Mouse (Mus musculus) midbrain, postnatal 0 days (tissue): Measurements from ENCODE around the gene Epha3. TPM values are rescaled to one million over a fixed set of nuclear protein-coding genes. Genes with fewer than 3 reads are reported as not detected.

Experiments used
- ATAC-seq: fragments of 200-750 bp; cut with Nextera tagmentation; 2 replicates; pipeline ENCODE4 v1.8.0; 2017; ENCODE audit warnings: moderate number of reproducible peaks, mild to moderate bottlenecking, moderate TSS enrichment, moderate library complexity; ENCODE audit not compliant: low FRiP score
- DNase-seq: peaks from one replicate; pipeline ENCODE4 v3.0.0-alpha.2; 2015; ENCODE audit warnings: low spot score
- H3K27ac ChIP-seq: fragments of 300-500 bp; sonication (generic); 2 replicates; pipeline ENCODE4 v1.5.1; 2014; ENCODE audit warnings: low read depth, mild to moderate bottlenecking, low read length, mixed read lengths
- H3K27me3 ChIP-seq: fragments of 300-500 bp; sonication (generic); 2 replicates; pipeline ENCODE4 v1.6.1; 2014; ENCODE audit warnings: low read length, control low read depth, mixed read lengths; ENCODE audit not compliant: insufficient read depth
- H3K36me3 ChIP-seq: fragments of 300-500 bp; sonication (generic); 2 replicates; pipeline ENCODE4 v1.6.1; 2014; ENCODE audit warnings: low read length, control low read depth, mixed read lengths; ENCODE audit not compliant: insufficient read depth
- H3K4me1 ChIP-seq: fragments of 300-500 bp; sonication (generic); 2 replicates; pipeline ENCODE4 v1.6.1; 2014; ENCODE audit warnings: mild to moderate bottlenecking, control low read depth, antibody characterized with exemption, low read length, mixed read lengths; ENCODE audit not compliant: insufficient read depth
- H3K4me2 ChIP-seq: fragments of 300-500 bp; sonication (generic); 2 replicates; pipeline ENCODE4 v1.6.1; 2014; ENCODE audit warnings: low read depth, mild to moderate bottlenecking, low read length, mixed read lengths; ENCODE audit not compliant: poor library complexity, severe bottlenecking
- H3K4me3 ChIP-seq: fragments of 300-500 bp; sonication (generic); 2 replicates; pipeline ENCODE4 v1.5.1; 2014; ENCODE audit warnings: low read depth, mild to moderate bottlenecking, low read length, moderate library complexity
- H3K9ac ChIP-seq: fragments of 300-500 bp; sonication (generic); replicated peaks from 2 replicates; pipeline ENCODE4 v1.6.1; 2014; ENCODE audit warnings: mild to moderate bottlenecking, low read length, moderate library complexity, mixed read lengths; ENCODE audit not compliant: poor library complexity, severe bottlenecking
- H3K9me3 ChIP-seq: fragments of 300-500 bp; sonication (generic); 2 replicates; pipeline ENCODE4 v1.6.1; 2016; ENCODE audit warnings: low read length, control low read depth
- CTCF ChIP-seq: IDR thresholded peaks from 2 replicates; pipeline ENCODE4 v1.5.1; 2016; ENCODE audit warnings: antibody characterized with exemption, mild to moderate bottlenecking
- WGBS: fragments of 180-500 bp; shearing (Covaris S2); extraction: QIAGEN DNeasy Blood & Tissue Kit; methylation state at CpG from one replicate; pipeline ENCODE4 v1.1.7; 2014; 5-methylcytosine and 5-hydroxymethylcytosine counted together
- polyA plus RNA-seq: library from polyadenylated mRNA; unstranded; fragments of >200 nt; fragmentation: Nextera tagmentation; extraction: Ambion mirVana; gene quantifications from 2 replicates; pipeline ENCODE4 v1.2.1, GENCODE M21; 2015
- total RNA-seq: library from RNA; depleted of rRNA; stranded (reverse); fragments of >200 nt; gene quantifications from 2 replicates; pipeline ENCODE4 v1.2.3, GENCODE M21; 2014

Epha3 gene
- total and polyA plus RNA-seq, 2 experiments from 2014 or later = 8.6 to 11.5 TPM

GRCm38 (mm10) chr16:63782101-63782500, 81.9 kb downstream of the Epha3 start:
- no peak for TF ChIP-seq CTCF
- no peak overlapping the region for H3K4me3 ChIP-seq
- ATAC-seq (no peak), DNase-seq (no peak)
- no peaks in the 10 kb centered on the region for H3K27me3 ChIP-seq
- H3K9ac ChIP-seq = no peak overlapping the region
- H3K4me2 ChIP-seq = no peak overlapping the region
- H3K27ac ChIP-seq = no peak overlapping the region
- WGBS = 85% methylated on average over 1 of the region's 1 CpGs
- H3K36me3 ChIP-seq = no peaks in the 10 kb centered on the region
- H3K9me3 ChIP-seq = no peaks in the 10 kb centered on the region
- no peaks in the 10 kb centered on the region for H3K4me1 ChIP-seq

GRCm38 (mm10) chr16:63780151-63780550, 83.8 kb downstream of the Epha3 start:
- DNase-seq (no peak), ATAC-seq (no peak)
- Histone ChIP-seq H3K36me3 (no peaks in the 10 kb centered on the region), H3K4me2 (no peak overlapping the region), H3K4me1 (no peaks in the 10 kb centered on the region), H3K27me3 (no peaks in the 10 kb centered on the region), H3K4me3 (no peak overlapping the region), H3K27ac (no peak overlapping the region), H3K9ac (no peak overlapping the region), H3K9me3 (no peaks in the 10 kb centered on the region)
- TF ChIP-seq CTCF = no peak
- 88% methylated on average over 5 of the region's 5 CpGs for WGBS

GRCm38 (mm10) chr16:63777811-63778210, 86.2 kb downstream of the Epha3 start:
- no peak overlapping the region for H3K27ac ChIP-seq
- H3K4me3 ChIP-seq = no peak overlapping the region
- no peak for TF ChIP-seq CTCF
- 49% methylated on average over 1 of the region's 1 CpGs for WGBS
- H3K9ac ChIP-seq = no peak overlapping the region
- H3K27me3 ChIP-seq = no peaks in the 10 kb centered on the region
- no peaks in the 10 kb centered on the region for H3K36me3 ChIP-seq
- no peaks in the 10 kb centered on the region for H3K9me3 ChIP-seq
- H3K4me1 ChIP-seq = no peaks in the 10 kb centered on the region
- DNase-seq (no peak), ATAC-seq (no peak)
- H3K4me2 ChIP-seq = no peak overlapping the region

GRCm38 (mm10) chr16:63772566-63772965, 91.4 kb downstream of the Epha3 start:
- no peak overlapping the region for H3K27ac ChIP-seq
- no peak overlapping the region for H3K9ac ChIP-seq
- WGBS = 86% methylated on average over 3 of the region's 3 CpGs
- H3K4me1 ChIP-seq = no peaks in the 10 kb centered on the region
- H3K4me2 ChIP-seq = no peak overlapping the region
- H3K4me3 ChIP-seq = no peak overlapping the region
- DNase-seq (peak; percentile 35), ATAC-seq (no peak)
- H3K27me3 ChIP-seq = no peaks in the 10 kb centered on the region
- H3K9me3 ChIP-seq = no peaks in the 10 kb centered on the region
- no peaks in the 10 kb centered on the region for H3K36me3 ChIP-seq
- TF ChIP-seq CTCF = no peak

- Histone ChIP-seq H3K4me3 (no peak overlapping the region), H3K4me2 (no peak overlapping the region), H3K27me3 (no peaks in the 10 kb centered on the region), H3K9ac (no peak overlapping the region), H3K36me3 (no peaks in the 10 kb centered on the region), H3K27ac (no peak overlapping the region), H3K9me3 (no peaks in the 10 kb centered on the region), H3K4me1 (no peaks in the 10 kb centered on the region)
- TF ChIP-seq CTCF = no peak
- ATAC-seq (no peak), DNase-seq (no peak)
- WGBS = 73% methylated on average over 5 of the region's 5 CpGs
These were observed 96.4 kb downstream of the Epha3 start for GRCm38 (mm10) chr16:63767589-63767988.

GRCm38 (mm10) chr16:63761177-63761576, 102.8 kb downstream of the Epha3 start:
- H3K36me3 ChIP-seq = no peaks in the 10 kb centered on the region
- 79% methylated on average over 4 of the region's 4 CpGs for WGBS
- H3K27ac ChIP-seq = no peak overlapping the region
- no peak overlapping the region for H3K9ac ChIP-seq
- TF ChIP-seq CTCF = no peak
- ATAC-seq = no peak
- no peak overlapping the region for H3K4me2 ChIP-seq
- no peaks in the 10 kb centered on the region for H3K4me1 ChIP-seq
- no peaks in the 10 kb centered on the region for H3K27me3 ChIP-seq
- DNase-seq = peak; percentile 18
- no peaks in the 10 kb centered on the region for H3K9me3 ChIP-seq
- H3K4me3 ChIP-seq = no peak overlapping the region
